Mouse (Mus musculus) olfactory bulb, adult 2 months (tissue): ENCODE results near the gene Tpbgl.

Experiments
- CTCF ChIP-seq: fragments of 200-500 bp; IDR thresholded peaks from 2 replicates; pipeline ENCODE4 v1.5.1; 2012; ENCODE audit warnings: low read depth, mild to moderate bottlenecking, low read length, moderate library complexity; ENCODE audit not compliant: insufficient read depth
- POLR2A ChIP-seq: fragments of 200-500 bp; IDR thresholded peaks from 2 replicates; pipeline ENCODE4 v1.6.1; 2012; ENCODE audit warnings: mild to moderate bottlenecking, low read depth, low read length, moderate library complexity; ENCODE audit not compliant: insufficient read depth

DNA sequence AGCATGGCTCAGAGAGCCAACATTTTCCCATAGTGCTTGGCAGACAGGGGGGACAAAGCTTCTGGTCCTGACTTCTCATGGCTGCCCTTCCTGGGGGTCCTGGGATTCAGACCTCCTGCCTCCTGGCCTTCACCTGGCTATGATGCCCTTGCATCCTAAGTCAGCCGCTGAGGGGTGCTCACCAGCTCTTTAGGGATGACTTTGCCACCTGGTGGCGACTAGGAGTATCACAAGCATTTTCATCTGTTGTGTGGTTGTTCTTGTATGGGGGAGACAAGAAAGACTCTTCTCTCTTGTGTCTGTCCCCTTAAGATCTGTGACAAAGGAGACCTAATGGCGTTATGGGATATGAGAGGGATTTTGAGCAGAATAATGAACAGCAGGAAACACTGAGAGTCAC lies 36.8 kb downstream of the Tpbgl start:
- TF ChIP-seq CTCF (0 out of 2 replicates have a peak, but pooled peaks have one; percentile 37), POLR2A (no peak)
